Mouse (Mus musculus): Measurements from ENCODE around the gene Ndrg3. TPM values are rescaled to one million over a fixed set of nuclear protein-coding genes. Genes with fewer than 3 reads are reported as not detected.
A peak's percentile ranks its signal among the peaks of the same experiment; 100 is the strongest.
"Not testable (repeated sequence)": the region's sequence is repeated elsewhere in the genome, so short reads cannot be mapped to it uniquely, and the experiment has no call there.

Gene Ndrg3
- total RNA-seq, 2 experiments from 2014 or later, result 23.0 to 27.2 TPM

DNA sequence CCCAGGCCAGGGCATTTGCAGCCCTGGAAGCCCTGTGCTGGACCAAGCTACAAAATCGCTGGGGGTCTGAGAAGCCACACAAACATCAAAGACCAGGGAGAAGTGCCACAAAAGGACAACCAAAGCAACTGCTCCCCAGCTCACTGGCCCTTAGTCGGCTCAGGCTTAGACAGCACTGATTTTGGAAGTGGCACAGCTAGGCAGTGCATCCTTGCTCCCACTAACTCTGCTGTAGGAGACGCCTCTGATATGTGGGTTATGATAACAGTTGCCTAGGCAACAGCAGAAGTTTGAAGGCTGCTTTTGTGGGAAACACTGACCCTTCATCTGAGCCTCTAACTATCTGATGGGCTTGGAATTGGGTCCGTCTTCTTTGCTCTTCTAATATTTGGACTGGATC lies 92.7 kb downstream of the Ndrg3 start:
- DNase-seq, result no peak

DNA sequence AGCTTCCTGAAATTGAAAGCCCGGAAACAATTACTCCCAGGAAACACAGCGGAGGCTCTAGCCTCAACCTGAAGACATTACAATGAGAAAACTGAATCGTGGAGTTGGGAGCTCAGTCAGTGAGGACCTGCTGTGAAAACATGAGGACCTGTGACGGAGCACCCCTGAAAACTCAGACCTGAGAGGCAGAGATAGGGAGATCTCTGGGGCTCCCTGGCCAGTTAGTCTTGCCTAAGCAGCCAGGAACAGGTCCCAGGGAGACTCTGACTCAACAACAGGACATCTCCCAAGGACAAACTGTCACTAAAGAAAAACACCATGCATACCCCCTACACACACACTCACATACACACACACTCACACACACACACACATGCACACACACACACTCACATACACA lies 93.5 kb downstream of the Ndrg3 start:
- no peak for DNase-seq

DNA sequence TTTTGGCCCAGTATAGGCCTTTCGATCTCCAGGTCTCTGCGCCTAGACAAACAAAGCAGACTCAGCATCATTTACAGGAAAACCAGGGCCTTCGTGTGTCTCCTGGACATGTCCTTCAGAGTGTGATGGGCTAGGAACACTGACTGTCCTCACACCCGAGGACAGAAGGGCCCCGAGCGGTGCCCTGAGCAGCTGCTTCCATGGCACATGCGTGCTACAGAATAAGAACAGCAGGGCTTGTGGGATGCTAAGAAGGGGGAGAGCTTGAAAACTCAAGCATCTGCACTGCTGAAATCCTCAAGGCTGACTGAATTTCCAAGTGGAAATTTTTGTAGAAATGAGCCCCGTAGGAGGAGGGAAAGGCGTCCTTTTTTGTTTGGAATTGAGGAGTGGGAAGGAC lies 94.8 kb downstream of the Ndrg3 start:
- no peak for DNase-seq

DNA sequence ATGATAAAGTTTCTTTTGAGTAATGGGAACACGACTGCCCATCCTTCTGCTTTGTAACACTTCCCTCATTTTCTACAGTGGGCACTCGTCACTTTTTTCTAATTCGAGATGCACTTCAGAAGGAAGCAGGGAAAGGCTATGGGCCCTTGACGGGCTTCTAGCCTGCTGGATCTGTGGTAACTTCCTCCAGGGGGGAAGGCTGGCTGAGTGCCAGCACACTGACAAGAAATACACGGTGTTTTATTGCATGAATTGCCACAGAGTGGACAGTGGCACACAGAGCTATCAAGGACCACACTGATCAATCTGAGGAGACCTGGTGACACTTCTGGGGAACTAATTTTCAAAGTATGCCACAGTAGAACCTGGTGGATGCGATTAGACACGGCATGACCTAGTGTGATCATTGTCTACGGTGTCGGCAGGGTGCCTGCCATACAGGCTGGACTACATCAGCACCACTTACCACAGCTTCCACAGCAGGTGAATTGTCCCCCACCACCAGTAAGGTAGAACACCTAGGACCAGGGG lies 95.4 kb downstream of the Ndrg3 start:
- no peak for DNase-seq

DNA sequence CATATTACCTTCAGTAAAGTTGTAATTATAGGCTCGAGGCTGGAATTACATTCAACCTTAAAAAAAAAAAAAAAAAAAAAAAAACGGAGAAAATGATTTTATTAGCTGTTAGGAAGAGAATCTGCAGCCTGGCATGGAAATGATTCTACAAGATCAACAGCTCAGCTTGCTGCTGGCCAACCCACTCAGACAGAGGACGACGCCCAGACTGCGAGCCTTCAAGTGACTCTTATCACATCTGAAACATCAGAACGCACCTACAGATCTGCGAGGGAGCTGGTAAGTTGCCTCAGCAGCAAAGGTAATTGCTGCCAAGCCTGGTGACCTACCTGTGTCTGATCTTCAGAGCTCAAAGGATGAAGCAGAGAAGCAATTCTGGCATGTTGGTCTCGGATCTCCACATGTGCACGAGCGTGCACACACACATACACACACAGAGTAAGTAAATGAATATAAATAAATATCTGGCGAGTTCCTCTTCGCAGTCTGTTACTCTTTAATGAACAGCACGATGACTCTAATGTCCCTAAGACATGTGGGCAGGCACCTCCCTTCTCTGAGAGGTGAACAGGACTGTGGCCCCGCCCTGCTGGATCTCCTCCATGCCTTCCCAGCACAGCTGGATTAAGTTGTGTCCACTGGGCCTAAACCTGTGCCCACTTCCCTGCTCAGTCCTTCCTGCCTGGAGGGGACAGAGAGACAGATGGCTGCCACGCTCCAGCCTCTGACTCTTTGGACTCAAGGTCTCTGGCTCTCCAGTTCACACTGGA lies 97.2 kb downstream of the Ndrg3 start:
- no peak for DNase-seq

DNA sequence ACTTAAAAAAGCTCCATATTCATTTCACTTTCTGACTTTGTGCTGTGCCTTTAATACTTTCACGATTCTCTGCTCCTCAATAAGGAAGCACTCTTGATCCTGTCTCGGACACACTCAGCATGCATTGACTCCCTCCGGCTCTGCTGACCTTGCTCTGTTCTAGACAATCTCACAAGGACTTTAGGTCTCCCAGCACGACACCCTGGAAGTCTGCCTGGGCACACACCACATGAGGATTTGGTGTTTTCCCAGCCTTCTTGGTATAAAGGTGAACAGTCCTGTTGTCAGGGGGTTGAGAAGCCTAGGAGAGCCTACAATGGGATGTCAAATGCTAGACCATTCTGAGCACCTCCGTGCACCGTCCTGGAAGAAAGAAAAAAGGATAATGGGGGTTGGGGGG lies 99.0 kb downstream of the Ndrg3 start:
- DNase-seq, result no peak

DNA sequence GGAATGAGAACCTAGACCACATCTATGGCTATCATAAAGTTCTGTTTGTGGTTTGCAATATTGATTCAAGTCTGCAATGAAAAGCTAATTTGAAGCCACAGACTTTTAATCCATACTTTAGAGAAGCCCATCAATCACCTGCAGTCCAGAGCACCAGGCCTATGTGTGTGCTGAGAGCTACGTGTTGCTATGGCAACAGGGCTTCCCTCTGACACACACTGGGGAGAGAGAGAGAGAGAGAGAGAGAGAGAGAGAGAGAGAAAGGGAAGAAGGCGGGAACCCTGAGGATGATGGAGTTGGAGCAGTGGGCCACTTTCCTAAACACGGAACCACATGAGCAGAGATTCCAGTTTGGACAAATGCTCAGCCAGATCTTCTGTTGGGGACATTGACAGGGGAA lies 99.6 kb downstream of the Ndrg3 start:
- DNase-seq, result no peak

DNA sequence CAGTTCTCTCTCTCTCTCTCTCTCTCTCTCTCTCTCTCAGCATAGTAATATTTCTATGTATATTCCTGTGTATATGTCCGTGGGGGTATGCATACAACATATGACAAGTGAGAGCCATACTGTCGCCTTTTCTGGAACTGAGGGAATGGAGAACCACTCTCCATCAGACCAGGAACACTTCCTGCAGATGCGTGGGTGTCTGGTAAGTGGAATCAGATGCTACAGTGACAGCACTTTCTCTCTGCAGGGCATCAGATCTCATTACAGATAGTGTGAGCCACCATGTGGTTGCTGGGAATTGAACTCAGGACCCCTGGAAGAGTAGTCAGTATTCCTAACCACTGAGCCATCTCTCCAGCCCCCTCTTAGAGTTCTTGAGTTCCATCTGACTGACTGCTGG lies 103.4 kb downstream of the Ndrg3 start:
- DNase-seq, result no peak

DNA sequence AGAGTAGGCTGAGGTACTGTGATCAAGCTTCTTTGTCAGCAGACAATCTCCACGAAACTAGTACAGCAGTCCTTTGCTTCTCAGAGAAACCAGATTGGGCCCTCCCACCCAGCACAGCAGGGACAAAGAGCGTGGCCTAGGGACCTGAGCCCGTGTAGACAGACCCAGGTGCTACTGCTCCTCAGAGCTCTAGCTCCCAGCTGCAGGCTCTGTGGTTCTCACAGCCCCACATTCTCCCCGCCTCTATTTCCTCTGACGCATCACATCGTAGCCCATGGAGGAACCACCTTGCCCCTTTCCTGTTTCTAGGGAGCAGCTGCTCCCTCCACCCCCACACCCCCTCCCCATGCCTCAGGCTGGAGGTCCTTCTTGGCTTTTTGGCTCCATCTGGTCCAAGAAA lies 104.8 kb downstream of the Ndrg3 start, which contains the start of gene Sla2:
Sla2 (minus strand) TSS at position 176 of the 400 bp plus-strand sequence.
- DNase-seq, result no peak

DNA sequence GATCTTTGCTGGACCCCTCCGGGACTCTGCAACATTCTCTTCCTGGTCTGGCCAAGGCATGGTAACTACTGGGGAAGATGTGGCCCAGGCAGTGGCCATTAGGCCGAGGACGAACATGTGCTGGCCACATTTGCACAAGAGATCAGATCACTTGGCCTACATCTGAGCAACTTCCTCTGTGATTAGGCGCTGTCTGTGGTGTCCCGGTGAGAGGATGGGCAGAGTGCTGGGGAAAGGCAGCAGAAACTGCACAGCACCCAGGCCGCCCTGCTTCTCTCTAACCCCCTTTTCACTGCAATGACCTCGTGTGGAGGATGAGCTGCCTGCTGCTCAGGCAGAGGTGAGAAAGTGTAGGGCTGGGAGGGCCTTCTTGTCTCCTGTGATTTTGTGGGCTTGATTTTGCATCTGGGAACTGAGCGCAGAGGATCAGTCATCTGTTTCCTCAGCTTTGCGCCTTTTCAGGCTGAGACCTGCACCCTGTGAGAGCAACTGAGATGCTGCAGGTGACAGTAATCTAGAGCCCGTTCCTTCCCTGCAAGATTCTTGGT lies 105.7 kb downstream of the Ndrg3 start:
- DNase-seq, result no peak

DNA sequence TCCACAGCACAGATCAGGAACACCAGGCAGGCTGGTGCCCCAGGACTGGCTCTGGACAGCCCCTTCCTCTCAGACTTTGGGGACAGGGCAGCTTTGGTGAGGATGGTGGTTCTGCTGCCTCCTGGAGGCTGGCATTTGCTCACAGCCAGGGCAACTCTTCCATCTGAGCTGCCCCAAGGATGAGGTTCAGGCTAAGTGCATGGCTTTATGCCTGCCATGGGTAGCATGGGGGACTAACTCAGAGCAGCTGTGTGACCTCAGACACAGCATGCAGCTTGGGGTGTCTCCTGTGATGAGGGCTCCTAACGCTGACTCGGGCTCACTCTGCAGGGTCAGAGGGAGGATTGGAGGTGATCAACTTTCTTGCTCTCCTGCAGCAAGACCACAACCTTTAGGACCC lies 106.2 kb downstream of the Ndrg3 start:
- not testable (repeated sequence) for DNase-seq

DNA sequence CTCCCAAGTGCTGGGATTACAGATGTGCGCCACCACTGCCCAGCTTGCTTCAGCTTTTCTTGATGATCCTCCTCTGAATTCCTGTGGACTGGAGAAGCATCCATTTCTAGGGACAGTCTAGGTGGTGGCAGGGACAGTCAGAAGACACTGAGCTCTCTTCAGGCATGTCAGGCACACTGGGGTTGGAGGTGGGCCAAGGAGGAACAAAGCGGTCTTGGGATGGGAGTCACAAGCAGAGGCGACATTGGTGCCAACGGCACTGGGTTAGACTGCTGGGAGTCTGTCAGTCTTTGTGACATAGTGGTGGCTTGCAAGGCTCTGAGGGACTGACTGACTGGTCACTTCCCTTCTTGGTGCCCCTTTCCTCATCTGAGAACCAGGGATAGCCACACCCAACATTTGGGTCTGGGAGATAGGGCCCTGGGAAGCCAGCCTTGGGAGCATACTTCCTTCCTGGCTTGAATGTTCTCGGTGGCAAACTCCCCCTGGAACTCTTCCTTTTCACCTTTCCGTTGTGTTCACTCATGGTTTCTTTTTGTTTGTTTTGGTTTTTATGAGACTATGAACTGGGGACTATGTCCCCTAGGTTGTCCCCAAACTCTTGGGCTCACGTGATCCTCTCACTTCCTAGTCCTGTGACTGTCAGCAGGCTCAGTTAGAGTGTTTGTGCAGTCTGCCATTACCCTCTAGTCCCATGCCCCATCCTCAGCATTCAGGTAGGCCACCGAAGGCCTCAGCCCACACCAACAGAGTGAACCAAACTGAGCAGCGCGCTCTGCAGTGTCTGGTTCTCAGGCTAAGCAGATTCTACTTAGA lies 107.3 kb downstream of the Ndrg3 start:
- no peak for DNase-seq

DNA sequence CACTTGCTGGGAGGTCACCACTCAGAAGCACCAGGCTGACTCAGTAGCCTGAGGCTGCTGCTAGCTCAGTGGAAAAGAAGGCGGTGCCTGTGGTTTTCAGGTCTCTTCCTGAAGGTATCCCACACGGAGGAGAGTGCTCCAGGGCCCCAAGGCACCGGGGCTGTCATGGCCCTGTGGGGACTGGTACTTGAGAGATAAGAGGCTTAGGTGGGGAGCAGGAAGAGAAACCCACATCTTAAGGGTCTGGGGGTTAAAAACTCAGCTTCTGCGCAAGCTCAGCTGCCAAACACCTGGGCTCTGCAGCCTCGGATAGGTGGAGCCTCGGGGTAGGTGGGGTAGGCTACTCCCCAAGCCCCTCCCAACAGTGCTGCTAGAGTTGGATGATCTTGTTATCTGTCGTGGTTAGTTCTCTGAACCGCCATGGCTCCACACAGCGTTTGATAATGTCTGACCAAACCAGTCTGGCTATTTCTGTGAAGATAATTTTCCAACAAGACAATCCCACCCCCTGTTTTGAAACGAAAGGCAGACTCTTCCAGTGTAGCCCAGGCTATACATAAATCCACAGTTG lies 109.3 kb downstream of the Ndrg3 start:
- DNase-seq, result no peak

DNA sequence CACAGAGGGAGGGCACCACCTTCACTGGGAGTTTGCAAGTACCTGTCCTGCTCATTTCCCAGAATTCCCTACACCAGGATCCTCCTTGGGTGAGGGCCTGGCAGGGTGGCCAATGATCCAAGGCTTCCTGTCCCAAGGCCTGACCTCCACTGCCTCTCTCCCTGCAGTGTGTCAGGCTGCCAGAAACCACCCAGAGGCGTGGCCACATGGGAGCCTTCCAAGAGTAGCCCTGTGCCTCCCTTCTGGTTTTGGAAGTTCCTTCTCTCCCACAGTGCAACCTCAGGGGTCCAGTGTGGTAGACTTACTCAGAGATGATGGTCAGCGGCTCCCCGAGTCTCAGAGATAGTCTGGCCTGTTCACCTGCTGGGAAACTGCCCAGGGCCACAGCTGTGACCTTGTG lies 112.3 kb downstream of the Ndrg3 start:
- peak; percentile 22 for DNase-seq

DNA sequence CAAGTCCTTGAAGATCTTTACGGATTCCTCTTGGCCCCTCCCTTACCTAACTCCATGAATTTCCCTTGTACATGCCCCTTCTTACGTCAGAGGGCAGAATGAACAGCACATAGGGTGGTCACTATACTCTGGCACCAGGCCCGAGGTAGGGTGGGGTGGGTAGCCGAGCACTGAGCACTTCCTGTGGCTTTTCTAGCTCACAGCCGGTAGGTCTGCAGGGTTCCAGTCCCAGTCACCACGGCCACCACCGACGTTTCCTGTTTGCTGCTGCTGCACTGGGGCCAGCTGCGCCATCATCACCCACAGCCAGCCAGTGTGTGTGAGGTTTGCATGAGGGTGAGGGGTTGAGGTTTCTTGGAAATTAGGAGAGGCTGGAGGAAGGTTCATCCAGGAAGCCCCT lies 114.1 kb downstream of the Ndrg3 start:
- peak; percentile 23 for DNase-seq

Other genes starting within 250 kb of the Ndrg3 start
- 1,000 to 10,000 TPM; 1,178 to 1,267 TPM for gene Myl9, start 216.6 kb downstream of the Ndrg3 start, total RNA-seq (2021)
- gene Tgif2, start 152.0 kb downstream of the Ndrg3 start, total RNA-seq (2021), result 10 to 100 TPM; 18.2 to 19.3 TPM
- 1 to 10 TPM; 1.3 to 2.0 TPM for gene 4930518I15Rik, start 134.1 kb downstream of the Ndrg3 start, total RNA-seq (2021)
- 100 to 1,000 TPM; 136 to 142 TPM for gene Rab5if, start 128.9 kb downstream of the Ndrg3 start, total RNA-seq (2021)
- not detected for gene Sla2, start 104.9 kb downstream of the Ndrg3 start, total RNA-seq (2021)
- 10 to 100 TPM; 21.5 to 24.3 TPM for gene Dsn1, start 15.1 kb upstream of the Ndrg3 start, total RNA-seq (2021)
- gene Soga1, start 87.2 kb upstream of the Ndrg3 start, total RNA-seq (2021), result 10 to 100 TPM; 36.9 to 39.8 TPM
- not detected for gene Tldc2, start 95.0 kb upstream of the Ndrg3 start, total RNA-seq (2021)
- gene Samhd1, start 143.2 kb upstream of the Ndrg3 start, total RNA-seq (2021), result 10 to 100 TPM; 21.8 to 22.9 TPM
- 10 to 100 TPM; 21.7 to 22.1 TPM for gene Rbl1, start 212.5 kb upstream of the Ndrg3 start, total RNA-seq (2021)

Measured in heart, postnatal 4 days (tissue).